Mouse (Mus musculus): Measurements from ENCODE around the gene Cdkn3. TPM values are rescaled to one million over a fixed set of nuclear protein-coding genes. Genes with fewer than 3 reads are reported as not detected.

Gene Cdkn3
- polyA plus RNA-seq, 1 experiment, result 7.0 TPM

- no peak for TF ChIP-seq POLR2A (IDR thresholded peaks at IDR 0.05; ENCODE audit: borderline replicate concordance, extremely low read depth, insufficient read depth, insufficient read length, poor library complexity, severe bottlenecking)
- no peak for TF ChIP-seq CTCF (IDR thresholded peaks at IDR 0.05; ENCODE audit: borderline replicate concordance, extremely low read depth, insufficient read depth, insufficient read length)
- DNase-seq (ENCODE audit: low read depth), result no peak
These were observed 27.1 kb downstream of the Cdkn3 start for GRCm38 (mm10) chr14:46787454-46787786.

DNA sequence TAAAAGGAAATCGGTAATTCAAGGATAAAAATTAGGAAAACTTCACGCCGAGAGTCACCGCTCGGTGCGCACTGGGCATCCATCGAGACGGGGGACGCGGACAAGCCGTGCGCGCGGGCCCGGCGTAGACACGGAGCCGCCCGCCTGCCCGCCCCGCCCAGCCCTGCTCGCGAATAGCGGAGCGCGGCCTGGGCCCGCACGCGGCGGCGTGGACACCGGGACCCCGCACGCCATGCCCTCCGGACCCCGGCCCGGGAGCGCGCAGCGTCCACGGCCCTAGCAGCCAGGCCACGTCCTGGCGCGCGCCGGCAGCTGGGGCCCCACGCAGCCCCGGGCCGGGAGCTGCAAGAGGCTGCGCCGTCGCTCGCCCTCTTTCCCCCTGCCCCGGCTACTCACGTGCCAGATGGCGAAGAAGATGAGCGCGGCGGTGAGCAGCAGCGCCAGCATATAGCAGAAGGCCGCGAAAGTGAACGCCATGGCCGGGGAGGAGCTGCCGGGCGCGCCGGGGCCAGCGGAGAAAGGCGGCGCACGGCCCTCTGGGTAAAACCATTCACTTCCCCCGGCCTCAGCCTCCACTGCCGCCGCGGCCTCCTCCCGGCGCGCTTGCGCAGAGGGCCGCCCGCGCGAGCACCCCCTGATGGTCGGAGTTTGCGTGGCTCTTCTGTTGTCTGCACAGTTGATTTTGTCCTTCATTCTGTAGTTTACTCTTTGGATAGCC is 27.6 kb downstream of the Cdkn3 start, which contains the start of gene Cnih1:
TSS of gene Cnih1 (minus strand) at position 625 of the 718 bp plus-strand sequence.
- peak; percentile 88 for TF ChIP-seq CTCF (IDR thresholded peaks at IDR 0.05; ENCODE audit: borderline replicate concordance, extremely low read depth, insufficient read depth, insufficient read length)
- TF ChIP-seq POLR2A (IDR thresholded peaks at IDR 0.05; ENCODE audit: borderline replicate concordance, extremely low read depth, insufficient read depth, insufficient read length, poor library complexity, severe bottlenecking), result peak; percentile 90
- DNase-seq (ENCODE audit: low read depth), result peak; percentile 96

- TF ChIP-seq POLR2A (IDR thresholded peaks at IDR 0.05; ENCODE audit: borderline replicate concordance, extremely low read depth, insufficient read depth, insufficient read length, poor library complexity, severe bottlenecking), result no peak
- DNase-seq (ENCODE audit: low read depth), result no peak
These were observed 28.2 kb downstream of the Cdkn3 start for GRCm38 (mm10) chr14:46788505-46788901.

- peak; percentile 18; the same call in 1 of the 2 replicates for TF ChIP-seq CTCF (IDR thresholded peaks at IDR 0.05; ENCODE audit: borderline replicate concordance, extremely low read depth, insufficient read depth, insufficient read length)
- no peak for TF ChIP-seq POLR2A (IDR thresholded peaks at IDR 0.05; ENCODE audit: borderline replicate concordance, extremely low read depth, insufficient read depth, insufficient read length, poor library complexity, severe bottlenecking)
- no peak for DNase-seq (ENCODE audit: low read depth)
These were observed 30.0 kb downstream of the Cdkn3 start for GRCm38 (mm10) chr14:46790303-46790702.

GRCm38 (mm10) chr14:46790723-46791122 is 30.4 kb downstream of the Cdkn3 start:
- no peak for DNase-seq (ENCODE audit: low read depth)
- TF ChIP-seq POLR2A (IDR thresholded peaks at IDR 0.05; ENCODE audit: borderline replicate concordance, extremely low read depth, insufficient read depth, insufficient read length, poor library complexity, severe bottlenecking), result no peak

DNA sequence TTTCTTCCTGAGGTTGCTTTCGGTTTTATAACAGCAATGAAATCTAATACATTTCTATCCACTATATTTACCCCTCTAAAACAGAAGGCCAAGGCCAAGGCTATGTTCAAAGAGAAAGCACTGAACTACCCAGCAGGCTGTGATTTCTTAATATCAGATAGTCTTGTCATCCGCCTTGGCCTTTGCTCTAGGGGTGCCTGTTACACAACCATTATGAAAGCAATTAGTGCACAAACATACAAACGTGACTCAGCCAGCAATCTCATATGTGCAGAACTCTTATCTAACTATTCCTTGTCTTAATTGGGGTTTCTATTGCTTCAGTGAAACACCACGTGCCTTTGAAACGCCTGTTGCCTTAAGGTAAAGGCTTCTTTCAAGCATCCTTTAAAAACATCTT is 33.8 kb downstream of the Cdkn3 start:
- no peak for TF ChIP-seq CTCF (IDR thresholded peaks at IDR 0.05; ENCODE audit: borderline replicate concordance, extremely low read depth, insufficient read depth, insufficient read length)
- TF ChIP-seq POLR2A (IDR thresholded peaks at IDR 0.05; ENCODE audit: borderline replicate concordance, extremely low read depth, insufficient read depth, insufficient read length, poor library complexity, severe bottlenecking), result no peak
- DNase-seq (ENCODE audit: low read depth), result no peak

GRCm38 (mm10) chr14:46800684-46801345 is 40.5 kb downstream of the Cdkn3 start:
- TF ChIP-seq CTCF (IDR thresholded peaks at IDR 0.05; ENCODE audit: borderline replicate concordance, extremely low read depth, insufficient read depth, insufficient read length) (no peak), POLR2A (IDR thresholded peaks at IDR 0.05; ENCODE audit: borderline replicate concordance, extremely low read depth, insufficient read depth, insufficient read length, poor library complexity, severe bottlenecking) (no peak)
- no peak for DNase-seq (ENCODE audit: low read depth)

- DNase-seq (ENCODE audit: low read depth), result no peak
- no peak for TF ChIP-seq POLR2A (IDR thresholded peaks at IDR 0.05; ENCODE audit: borderline replicate concordance, extremely low read depth, insufficient read depth, insufficient read length, poor library complexity, severe bottlenecking)
- TF ChIP-seq CTCF (IDR thresholded peaks at IDR 0.05; ENCODE audit: borderline replicate concordance, extremely low read depth, insufficient read depth, insufficient read length), result no peak
These were observed 42.9 kb downstream of the Cdkn3 start for GRCm38 (mm10) chr14:46803259-46803658.

DNA sequence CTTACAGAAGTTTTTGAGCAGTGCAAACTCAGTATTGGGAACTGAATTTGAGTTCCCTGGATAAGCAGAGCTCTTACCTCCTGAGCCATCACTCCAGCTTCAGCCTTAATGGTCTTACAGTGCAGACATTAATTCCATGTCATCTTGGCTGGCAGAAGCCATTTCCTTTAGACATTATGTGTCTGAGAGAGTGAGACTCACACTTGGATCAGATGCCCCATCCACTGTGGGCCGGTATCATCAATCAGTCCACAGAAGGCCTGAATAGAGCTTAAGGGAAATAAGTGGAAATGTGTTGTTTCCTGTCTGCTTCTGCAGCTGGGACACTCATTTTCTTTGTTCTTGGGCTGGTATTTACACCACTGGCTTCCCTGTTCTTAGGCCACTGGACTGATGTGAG is 43.5 kb downstream of the Cdkn3 start:
- no peak for DNase-seq (ENCODE audit: low read depth)
- TF ChIP-seq CTCF (IDR thresholded peaks at IDR 0.05; ENCODE audit: borderline replicate concordance, extremely low read depth, insufficient read depth, insufficient read length) (no peak), POLR2A (IDR thresholded peaks at IDR 0.05; ENCODE audit: borderline replicate concordance, extremely low read depth, insufficient read depth, insufficient read length, poor library complexity, severe bottlenecking) (no peak)

- TF ChIP-seq POLR2A (IDR thresholded peaks at IDR 0.05; ENCODE audit: borderline replicate concordance, extremely low read depth, insufficient read depth, insufficient read length, poor library complexity, severe bottlenecking), result no peak
- TF ChIP-seq CTCF (IDR thresholded peaks at IDR 0.05; ENCODE audit: borderline replicate concordance, extremely low read depth, insufficient read depth, insufficient read length), result no peak
- DNase-seq (ENCODE audit: low read depth), result no peak
These were observed 45.8 kb downstream of the Cdkn3 start for GRCm38 (mm10) chr14:46806186-46806585.

GRCm38 (mm10) chr14:46807927-46808326 is 47.6 kb downstream of the Cdkn3 start:
- TF ChIP-seq POLR2A (IDR thresholded peaks at IDR 0.05; ENCODE audit: borderline replicate concordance, extremely low read depth, insufficient read depth, insufficient read length, poor library complexity, severe bottlenecking), result no peak
- TF ChIP-seq CTCF (IDR thresholded peaks at IDR 0.05; ENCODE audit: borderline replicate concordance, extremely low read depth, insufficient read depth, insufficient read length), result no peak
- no peak for DNase-seq (ENCODE audit: low read depth)

- no peak for DNase-seq (ENCODE audit: low read depth)
These were observed 55.3 kb downstream of the Cdkn3 start for GRCm38 (mm10) chr14:46815640-46816039.

More at GRCm38 (mm10) chr14:46815640-46816039, 55.3 kb downstream of the Cdkn3 start:
- no peak for TF ChIP-seq POLR2A (IDR thresholded peaks at IDR 0.05; ENCODE audit: borderline replicate concordance, extremely low read depth, insufficient read depth, insufficient read length, poor library complexity, severe bottlenecking)

All from brain, embryonic 14.5 days (tissue).